Mouse (Mus musculus): ENCODE measurements around the gene 2210011C24Rik. TPM values are rescaled to one million over a fixed set of nuclear protein-coding genes. Genes with fewer than 3 reads are reported as not detected.

The 2210011C24Rik gene
- polyA plus RNA-seq, 1 experiment from 2014 or later = 51.0 TPM

DNA sequence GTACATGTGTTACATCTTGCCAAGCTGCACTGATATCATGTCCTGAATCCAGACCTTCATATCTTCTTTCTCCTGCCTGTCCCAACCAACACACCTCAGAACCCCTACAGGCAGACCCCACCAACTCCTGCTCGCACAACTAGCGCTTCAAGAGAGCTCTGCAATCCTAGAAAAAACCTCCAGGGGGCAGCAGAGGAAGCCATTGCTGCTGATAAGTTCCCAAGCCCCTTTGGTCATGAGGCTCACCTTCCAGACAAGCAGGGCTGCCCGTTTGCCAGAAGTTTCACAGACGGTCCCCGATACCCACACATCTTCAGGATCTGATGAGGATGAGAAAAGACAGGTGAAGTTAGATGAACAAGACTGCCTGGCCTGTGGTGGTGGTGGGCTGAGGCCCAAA lies 27.1 kb upstream of the 2210011C24Rik start:
- 7% methylated on average over 5 of the region's 5 CpGs for WGBS
- H3K9ac ChIP-seq (replicated peaks; ENCODE audit: low read depth) = no peak overlapping the region
- peaks cover 9% of the 10 kb centered on the region for H3K27me3 ChIP-seq (replicated peaks; ENCODE audit: insufficient read depth, low read length)
- no peaks in the 10 kb centered on the region for H3K9me3 ChIP-seq (ENCODE audit: low read length)
- peak; percentile 84 for DNase-seq (ENCODE audit: low spot score)
- no peak for TF ChIP-seq EP300 (IDR thresholded peaks at IDR 0.05)
- peak; percentile 92 for TF ChIP-seq CTCF (IDR thresholded peaks at IDR 0.05)
- ATAC-seq = 0 out of 2 replicates have a peak, but pooled peaks have one; percentile 6
- H3K27ac ChIP-seq (ENCODE audit: low read length) = no peak overlapping the region
- peaks cover 4% of the 10 kb centered on the region; the same call in 1 of the 2 replicates for H3K4me1 ChIP-seq (ENCODE audit: insufficient read depth, low read depth, low read length)
- H3K4me3 ChIP-seq (ENCODE audit: low read depth, low read length) = no peak overlapping the region
- no peak overlapping the region for H3K4me2 ChIP-seq (replicated peaks; ENCODE audit: low read depth, low read length)
- H3K36me3 ChIP-seq (ENCODE audit: insufficient read depth, low read length) = no peaks in the 10 kb centered on the region

- no peaks in the 10 kb centered on the region for H3K9me3 ChIP-seq (ENCODE audit: low read length)
- H3K27me3 ChIP-seq (replicated peaks; ENCODE audit: insufficient read depth, low read length) = no peaks in the 10 kb centered on the region
- DNase-seq (ENCODE audit: low spot score) = no peak
- WGBS = 48% methylated on average over 5 of the region's 5 CpGs
- H3K4me3 ChIP-seq (ENCODE audit: low read depth, low read length) = no peak overlapping the region
- peaks cover 4% of the 10 kb centered on the region; the same call in 1 of the 2 replicates for H3K4me1 ChIP-seq (ENCODE audit: insufficient read depth, low read depth, low read length)
- H3K9ac ChIP-seq (replicated peaks; ENCODE audit: low read depth) = no peak overlapping the region
- no peak overlapping the region for H3K4me2 ChIP-seq (replicated peaks; ENCODE audit: low read depth, low read length)
- TF ChIP-seq CTCF (IDR thresholded peaks at IDR 0.05) = no peak
- TF ChIP-seq EP300 (IDR thresholded peaks at IDR 0.05) = no peak
- no peak for ATAC-seq
- H3K36me3 ChIP-seq (ENCODE audit: insufficient read depth, low read length) = no peaks in the 10 kb centered on the region
- H3K27ac ChIP-seq (ENCODE audit: low read length) = no peak overlapping the region
These were observed 26.0 kb upstream of the 2210011C24Rik start for GRCm38 (mm10) chr8:84038015-84038414.

DNA sequence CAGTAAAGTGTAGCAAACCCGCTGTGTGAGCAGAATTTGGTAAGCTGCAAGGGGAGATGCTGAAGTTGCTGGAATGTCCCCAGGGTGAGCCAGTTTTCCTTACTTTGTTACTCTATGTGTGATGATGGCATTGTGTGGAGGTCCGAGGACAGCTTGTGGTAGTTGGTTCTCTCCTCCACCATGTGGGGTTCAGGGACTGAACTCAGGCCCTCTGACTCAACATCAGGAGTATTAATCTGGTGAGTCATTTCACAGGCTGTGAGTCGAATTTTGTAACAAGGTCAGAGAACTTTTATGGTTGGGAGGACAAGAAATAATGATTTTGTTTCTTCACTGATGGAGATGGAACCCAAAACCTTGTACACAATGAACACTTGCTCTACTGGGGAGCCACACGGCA lies 20.8 kb upstream of the 2210011C24Rik start:
- Histone ChIP-seq H3K36me3 (ENCODE audit: insufficient read depth, low read length) (no peaks in the 10 kb centered on the region), H3K4me1 (ENCODE audit: insufficient read depth, low read depth, low read length) (no peaks in the 10 kb centered on the region), H3K9ac (replicated peaks; ENCODE audit: low read depth) (no peak overlapping the region), H3K9me3 (ENCODE audit: low read length) (no peaks in the 10 kb centered on the region), H3K4me2 (replicated peaks; ENCODE audit: low read depth, low read length) (no peak overlapping the region), H3K27me3 (replicated peaks; ENCODE audit: insufficient read depth, low read length) (no peaks in the 10 kb centered on the region), H3K27ac (ENCODE audit: low read length) (no peak overlapping the region), H3K4me3 (ENCODE audit: low read depth, low read length) (no peak overlapping the region)
- TF ChIP-seq EP300 (IDR thresholded peaks at IDR 0.05) = no peak
- no peak for TF ChIP-seq CTCF (IDR thresholded peaks at IDR 0.05)
- ATAC-seq = no peak
- no peak for DNase-seq (ENCODE audit: low spot score)
- 71% methylated on average over 4 of the region's 4 CpGs for WGBS

DNA sequence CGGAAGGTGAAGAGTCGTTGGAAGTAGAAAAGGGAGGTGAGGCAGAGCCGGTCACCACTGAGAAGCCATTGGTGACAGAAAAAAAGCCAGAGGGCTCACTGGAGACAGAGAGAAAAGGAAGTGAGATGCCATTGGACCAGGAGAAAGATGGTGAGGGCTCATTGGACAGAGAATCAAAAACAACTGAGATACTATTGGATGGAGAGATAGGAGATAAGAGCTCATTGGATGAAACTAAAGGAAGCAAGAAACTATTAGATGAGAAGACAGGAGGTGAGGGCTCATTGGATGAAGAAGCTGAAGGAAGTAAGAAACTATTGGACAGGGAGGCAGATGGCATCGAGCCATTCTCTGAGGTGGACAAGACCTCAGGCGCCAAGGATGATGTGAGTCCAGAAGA lies 17.3 kb upstream of the 2210011C24Rik start:
- 82% methylated on average over 5 of the region's 5 CpGs for WGBS

DNA sequence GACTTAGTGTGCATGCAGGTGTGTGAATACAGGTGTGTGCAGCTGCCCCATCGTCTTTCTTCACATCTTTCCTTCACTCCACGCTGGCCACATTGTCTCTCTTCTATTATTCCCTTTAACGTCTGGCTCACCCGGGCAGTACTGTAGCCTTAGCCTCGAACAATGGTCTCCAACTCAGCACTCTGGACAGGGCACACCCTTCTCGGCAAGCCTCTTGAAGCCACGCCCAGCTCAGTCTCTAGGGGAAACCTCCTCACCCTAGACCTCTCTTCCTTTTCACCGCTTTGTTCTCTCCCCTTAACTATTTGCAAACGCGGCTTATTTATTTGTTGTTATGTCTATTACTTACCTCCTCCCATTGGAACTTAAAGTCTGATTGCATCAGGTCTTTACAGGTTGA lies 15.5 kb upstream of the 2210011C24Rik start:
- Histone ChIP-seq H3K27ac (ENCODE audit: low read length) (no peak overlapping the region), H3K4me2 (replicated peaks; ENCODE audit: low read depth, low read length) (no peak overlapping the region), H3K36me3 (ENCODE audit: insufficient read depth, low read length) (no peaks in the 10 kb centered on the region), H3K9ac (replicated peaks; ENCODE audit: low read depth) (no peak overlapping the region), H3K27me3 (replicated peaks; ENCODE audit: insufficient read depth, low read length) (no peaks in the 10 kb centered on the region), H3K4me3 (ENCODE audit: low read depth, low read length) (no peak overlapping the region), H3K4me1 (ENCODE audit: insufficient read depth, low read depth, low read length) (peaks cover 20% of the 10 kb centered on the region), H3K9me3 (ENCODE audit: low read length) (no peaks in the 10 kb centered on the region)
- DNase-seq (ENCODE audit: low spot score) (peak; percentile 40), ATAC-seq (no peak)
- WGBS = 13% methylated on average over 10 of the region's 10 CpGs
- no peak for TF ChIP-seq CTCF (IDR thresholded peaks at IDR 0.05)
- TF ChIP-seq EP300 (IDR thresholded peaks at IDR 0.05) = no peak

More for the DNA sequence above, 17.3 kb upstream of the 2210011C24Rik start:
- no peak for TF ChIP-seq EP300 (IDR thresholded peaks at IDR 0.05)
- no peak for TF ChIP-seq CTCF (IDR thresholded peaks at IDR 0.05)
- H3K9ac ChIP-seq (replicated peaks; ENCODE audit: low read depth) = no peak overlapping the region
- no peaks in the 10 kb centered on the region for H3K9me3 ChIP-seq (ENCODE audit: low read length)
- H3K27ac ChIP-seq (ENCODE audit: low read length) = no peak overlapping the region
- H3K4me2 ChIP-seq (replicated peaks; ENCODE audit: low read depth, low read length) = no peak overlapping the region
- DNase-seq (ENCODE audit: low spot score) (no peak), ATAC-seq (no peak)
- H3K4me3 ChIP-seq (ENCODE audit: low read depth, low read length) = no peak overlapping the region
- peaks cover 7% of the 10 kb centered on the region; the same call in 1 of the 2 replicates for H3K4me1 ChIP-seq (ENCODE audit: insufficient read depth, low read depth, low read length)
- H3K27me3 ChIP-seq (replicated peaks; ENCODE audit: insufficient read depth, low read length) = no peaks in the 10 kb centered on the region
- no peaks in the 10 kb centered on the region for H3K36me3 ChIP-seq (ENCODE audit: insufficient read depth, low read length)

GRCm38 (mm10) chr8:84025863-84026262 lies 13.9 kb upstream of the 2210011C24Rik start:
- Histone ChIP-seq H3K9me3 (ENCODE audit: low read length) (no peaks in the 10 kb centered on the region), H3K27me3 (replicated peaks; ENCODE audit: insufficient read depth, low read length) (no peaks in the 10 kb centered on the region), H3K4me2 (replicated peaks; ENCODE audit: low read depth, low read length) (peak overlapping the region; percentile 72), H3K4me1 (ENCODE audit: insufficient read depth, low read depth, low read length) (peaks cover 26% of the 10 kb centered on the region), H3K36me3 (ENCODE audit: insufficient read depth, low read length) (no peaks in the 10 kb centered on the region), H3K4me3 (ENCODE audit: low read depth, low read length) (peak overlapping the region; percentile 32), H3K9ac (replicated peaks; ENCODE audit: low read depth) (no peak overlapping the region), H3K27ac (ENCODE audit: low read length) (no peak overlapping the region)
- TF ChIP-seq EP300 (IDR thresholded peaks at IDR 0.05) (no peak), CTCF (IDR thresholded peaks at IDR 0.05) (no peak)
- ATAC-seq (peak; percentile 34), DNase-seq (ENCODE audit: low spot score) (peak; percentile 52)
- 4% methylated on average over 40 of the region's 41 CpGs for WGBS

GRCm38 (mm10) chr8:84024171-84024570 lies 12.2 kb upstream of the 2210011C24Rik start:
- Histone ChIP-seq H3K4me3 (ENCODE audit: low read depth, low read length) (no peak overlapping the region), H3K4me1 (ENCODE audit: insufficient read depth, low read depth, low read length) (peaks cover 26% of the 10 kb centered on the region), H3K9ac (replicated peaks; ENCODE audit: low read depth) (no peak overlapping the region), H3K36me3 (ENCODE audit: insufficient read depth, low read length) (no peaks in the 10 kb centered on the region), H3K27me3 (replicated peaks; ENCODE audit: insufficient read depth, low read length) (no peaks in the 10 kb centered on the region), H3K4me2 (replicated peaks; ENCODE audit: low read depth, low read length) (no peak overlapping the region), H3K27ac (ENCODE audit: low read length) (no peak overlapping the region), H3K9me3 (ENCODE audit: low read length) (no peaks in the 10 kb centered on the region)
- peak; percentile 41 for DNase-seq (ENCODE audit: low spot score)
- no peak for ATAC-seq
- TF ChIP-seq EP300 (IDR thresholded peaks at IDR 0.05) (no peak), CTCF (IDR thresholded peaks at IDR 0.05) (peak; percentile 81)
- WGBS = 20% methylated on average over 10 of the region's 10 CpGs

Data from lung, postnatal 0 days (tissue).